Mouse (Mus musculus): ENCODE data around the gene Hoxa3.

Hoxa3 gene

GRCm38 (mm10) chr6:52185222-52185621, 27.9 kb downstream of the Hoxa3 start:
- DNase-seq (ENCODE audit: low spot score in 2 of 2) = no peak

- no peak for DNase-seq (ENCODE audit: low spot score in 2 of 2)
These were observed 28.5 kb downstream of the Hoxa3 start for GRCm38 (mm10) chr6:52184668-52185067.

- no peak for DNase-seq (ENCODE audit: low spot score in 2 of 2)
These were observed 29.6 kb downstream of the Hoxa3 start for GRCm38 (mm10) chr6:52183311-52184080.

- DNase-seq (ENCODE audit: low spot score in 2 of 2) = no peak
These were observed 30.3 kb downstream of the Hoxa3 start for GRCm38 (mm10) chr6:52182793-52183192.

GRCm38 (mm10) chr6:52182030-52182429, 31.1 kb downstream of the Hoxa3 start:
- DNase-seq (ENCODE audit: low spot score in 2 of 2) = no peak

- no peak for DNase-seq (ENCODE audit: low spot score in 2 of 2)
These were observed 32.4 kb downstream of the Hoxa3 start for GRCm38 (mm10) chr6:52180726-52181125.

- no peak for DNase-seq (ENCODE audit: low spot score in 2 of 2)
These were observed 32.9 kb downstream of the Hoxa3 start for GRCm38 (mm10) chr6:52180213-52180710.

GRCm38 (mm10) chr6:52179690-52180089, 33.4 kb downstream of the Hoxa3 start:
- DNase-seq (ENCODE audit: low spot score in 2 of 2) = no peak

GRCm38 (mm10) chr6:52178918-52179665, 34.0 kb downstream of the Hoxa3 start:
- no peak for DNase-seq (ENCODE audit: low spot score in 2 of 2)

- no peak for DNase-seq (ENCODE audit: low spot score in 2 of 2)
These were observed 35.3 kb downstream of the Hoxa3 start for GRCm38 (mm10) chr6:52177806-52178205.

GRCm38 (mm10) chr6:52177061-52177735, 35.9 kb downstream of the Hoxa3 start, which contains the start of gene 5730596B20Rik:
Gene 5730596B20Rik (plus strand): TSS chr6:52177498.
- DNase-seq (ENCODE audit: low spot score in 2 of 2) = no peak

GRCm38 (mm10) chr6:52176391-52176790, 36.7 kb downstream of the Hoxa3 start:
- DNase-seq (ENCODE audit: low spot score in 2 of 2) = no peak

GRCm38 (mm10) chr6:52175864-52176263, 37.3 kb downstream of the Hoxa3 start:
- DNase-seq (ENCODE audit: low spot score in 2 of 2) = no peak

GRCm38 (mm10) chr6:52174968-52175751, 38.0 kb downstream of the Hoxa3 start:
- no peak for DNase-seq (ENCODE audit: low spot score in 2 of 2)

GRCm38 (mm10) chr6:52173648-52174047, 39.5 kb downstream of the Hoxa3 start:
- no peak for DNase-seq (ENCODE audit: low spot score in 2 of 2)

GRCm38 (mm10) chr6:52172501-52172900, 40.6 kb downstream of the Hoxa3 start:
- peak; percentile 54 to 86 for DNase-seq (ENCODE audit: low spot score in 2 of 2)

- DNase-seq (ENCODE audit: low spot score in 2 of 2) = no peak
These were observed 41.2 kb downstream of the Hoxa3 start for GRCm38 (mm10) chr6:52171938-52172337.

- DNase-seq (ENCODE audit: low spot score in 2 of 2) = no peak
These were observed 41.8 kb downstream of the Hoxa3 start for GRCm38 (mm10) chr6:52171331-52171730.

- DNase-seq (ENCODE audit: low spot score in 2 of 2) = no peak
These were observed 42.3 kb downstream of the Hoxa3 start for GRCm38 (mm10) chr6:52170898-52171223.

- no peak for DNase-seq (ENCODE audit: low spot score in 2 of 2)
These were observed 42.8 kb downstream of the Hoxa3 start for GRCm38 (mm10) chr6:52170166-52170897.
